Mouse (Mus musculus): ENCODE measurements around the gene Rpia. TPM values are rescaled to one million over a fixed set of nuclear protein-coding genes. Genes with fewer than 3 reads are reported as not detected.

Rpia gene
- polyA plus RNA-seq, 1 experiment from 2014 or later, result 2.3 TPM

- no peaks in the 10 kb centered on the region for H3K9me3 ChIP-seq
- H3K27me3 ChIP-seq (replicated peaks; ENCODE audit: low read depth, poor library complexity, severe bottlenecking), result no peaks in the 10 kb centered on the region
- H3K36me3 ChIP-seq (replicated peaks), result peaks cover 13% of the 10 kb centered on the region
- no peak for DNase-seq (ENCODE audit: low spot score)
- H3K4me1 ChIP-seq, result peaks cover 21% of the 10 kb centered on the region
- H3K27ac ChIP-seq (replicated peaks), result peak overlapping the region; percentile 89
- WGBS, result 47% methylated on average over 8 of the region's 8 CpGs
- H3K4me3 ChIP-seq, result peak overlapping the region; percentile 79
Observed at GRCm38 (mm10) chr6:70792644-70793043, 612 bp upstream of the Rpia start.

GRCm38 (mm10) chr6:70790852-70791761 lies 925 bp downstream of the Rpia start:
- Histone ChIP-seq H3K27ac (replicated peaks) (peak overlapping the region; percentile 89), H3K4me1 (peaks cover 26% of the 10 kb centered on the region), H3K9me3 (no peaks in the 10 kb centered on the region), H3K27me3 (replicated peaks; ENCODE audit: low read depth, poor library complexity, severe bottlenecking) (no peaks in the 10 kb centered on the region), H3K36me3 (replicated peaks) (peaks cover 13% of the 10 kb centered on the region), H3K4me3 (peak overlapping the region; percentile 79)
- WGBS, result 7% methylated on average over 18 of the region's 18 CpGs
- DNase-seq (ENCODE audit: low spot score), result peak; percentile 54

GRCm38 (mm10) chr6:70790034-70790650 lies 1.9 kb downstream of the Rpia start:
- 79% methylated on average over 9 of the region's 9 CpGs for WGBS
- no peaks in the 10 kb centered on the region for H3K9me3 ChIP-seq
- H3K36me3 ChIP-seq (replicated peaks), result peaks cover 15% of the 10 kb centered on the region
- no peak for DNase-seq (ENCODE audit: low spot score)
- H3K4me3 ChIP-seq, result peak overlapping the region; percentile 79
- no peaks in the 10 kb centered on the region for H3K27me3 ChIP-seq (replicated peaks; ENCODE audit: low read depth, poor library complexity, severe bottlenecking)
- no peak overlapping the region for H3K27ac ChIP-seq (replicated peaks)
- H3K4me1 ChIP-seq, result peaks cover 31% of the 10 kb centered on the region

- Histone ChIP-seq H3K27me3 (replicated peaks; ENCODE audit: low read depth, poor library complexity, severe bottlenecking) (no peaks in the 10 kb centered on the region), H3K27ac (replicated peaks) (no peak overlapping the region), H3K9me3 (no peaks in the 10 kb centered on the region), H3K4me3 (no peak overlapping the region), H3K4me1 (peaks cover 31% of the 10 kb centered on the region), H3K36me3 (replicated peaks) (peaks cover 20% of the 10 kb centered on the region)
- WGBS, result 91% methylated on average over 3 of the region's 3 CpGs
- DNase-seq (ENCODE audit: low spot score), result no peak
Observed at GRCm38 (mm10) chr6:70789134-70789533, 2.9 kb downstream of the Rpia start.

GRCm38 (mm10) chr6:70787524-70787923 lies 4.5 kb downstream of the Rpia start:
- no peaks in the 10 kb centered on the region for H3K27me3 ChIP-seq (replicated peaks; ENCODE audit: low read depth, poor library complexity, severe bottlenecking)
- H3K4me3 ChIP-seq, result no peak overlapping the region
- H3K4me1 ChIP-seq, result peaks cover 26% of the 10 kb centered on the region
- no peaks in the 10 kb centered on the region for H3K9me3 ChIP-seq
- DNase-seq (ENCODE audit: low spot score), result no peak
- peaks cover 31% of the 10 kb centered on the region for H3K36me3 ChIP-seq (replicated peaks)
- no peak overlapping the region for H3K27ac ChIP-seq (replicated peaks)
- 77% methylated on average over 2 of the region's 2 CpGs for WGBS

- no peak for DNase-seq (ENCODE audit: low spot score)
- Histone ChIP-seq H3K27me3 (replicated peaks; ENCODE audit: low read depth, poor library complexity, severe bottlenecking) (no peaks in the 10 kb centered on the region), H3K4me1 (peaks cover 19% of the 10 kb centered on the region), H3K36me3 (replicated peaks) (peaks cover 32% of the 10 kb centered on the region), H3K9me3 (no peaks in the 10 kb centered on the region), H3K27ac (replicated peaks) (no peak overlapping the region), H3K4me3 (no peak overlapping the region)
- 36% methylated on average over 3 of the region's 3 CpGs for WGBS
Observed at GRCm38 (mm10) chr6:70785852-70786251, 6.2 kb downstream of the Rpia start.

GRCm38 (mm10) chr6:70784811-70785210 lies 7.2 kb downstream of the Rpia start:
- Histone ChIP-seq H3K4me1 (peaks cover 9% of the 10 kb centered on the region), H3K27ac (replicated peaks) (no peak overlapping the region), H3K27me3 (replicated peaks; ENCODE audit: low read depth, poor library complexity, severe bottlenecking) (no peaks in the 10 kb centered on the region), H3K9me3 (no peaks in the 10 kb centered on the region), H3K36me3 (replicated peaks) (peaks cover 32% of the 10 kb centered on the region), H3K4me3 (no peak overlapping the region)
- WGBS, result 85% methylated on average over 3 of the region's 3 CpGs
- DNase-seq (ENCODE audit: low spot score), result no peak

- Histone ChIP-seq H3K4me1 (peaks cover 7% of the 10 kb centered on the region), H3K9me3 (no peaks in the 10 kb centered on the region), H3K4me3 (no peak overlapping the region), H3K27me3 (replicated peaks; ENCODE audit: low read depth, poor library complexity, severe bottlenecking) (no peaks in the 10 kb centered on the region), H3K36me3 (replicated peaks) (peaks cover 19% of the 10 kb centered on the region), H3K27ac (replicated peaks) (no peak overlapping the region)
- no peak for DNase-seq (ENCODE audit: low spot score)
- WGBS, result 89% methylated on average over 2 of the region's 2 CpGs
Observed at GRCm38 (mm10) chr6:70781336-70781735, 10.7 kb downstream of the Rpia start.

- no peak for DNase-seq (ENCODE audit: low spot score)
- no peaks in the 10 kb centered on the region for H3K27me3 ChIP-seq (replicated peaks; ENCODE audit: low read depth, poor library complexity, severe bottlenecking)
- WGBS, result 42% methylated on average over 2 of the region's 2 CpGs
Observed at GRCm38 (mm10) chr6:70774372-70774771, 17.7 kb downstream of the Rpia start.

GRCm38 (mm10) chr6:70773769-70774168 lies 18.3 kb downstream of the Rpia start:
- Histone ChIP-seq H3K4me1 (no peaks in the 10 kb centered on the region), H3K27ac (replicated peaks) (no peak overlapping the region), H3K27me3 (replicated peaks; ENCODE audit: low read depth, poor library complexity, severe bottlenecking) (no peaks in the 10 kb centered on the region), H3K4me3 (no peak overlapping the region), H3K9me3 (no peaks in the 10 kb centered on the region), H3K36me3 (replicated peaks) (peaks cover 57% of the 10 kb centered on the region)
- no peak for DNase-seq (ENCODE audit: low spot score)
- 81% methylated on average over 5 of the region's 5 CpGs for WGBS

More at GRCm38 (mm10) chr6:70774372-70774771, 17.7 kb downstream of the Rpia start:
- Histone ChIP-seq H3K27ac (replicated peaks) (no peak overlapping the region), H3K4me3 (no peak overlapping the region), H3K4me1 (no peaks in the 10 kb centered on the region), H3K9me3 (no peaks in the 10 kb centered on the region), H3K36me3 (replicated peaks) (peaks cover 54% of the 10 kb centered on the region)

GRCm38 (mm10) chr6:70768769-70769168 lies 23.3 kb downstream of the Rpia start:
- H3K4me3 ChIP-seq, result no peak overlapping the region
- no peaks in the 10 kb centered on the region for H3K9me3 ChIP-seq
- no peaks in the 10 kb centered on the region for H3K27me3 ChIP-seq (replicated peaks; ENCODE audit: low read depth, poor library complexity, severe bottlenecking)
- DNase-seq (ENCODE audit: low spot score), result peak; percentile 85
- peaks cover 80% of the 10 kb centered on the region for H3K36me3 ChIP-seq (replicated peaks)
- no peaks in the 10 kb centered on the region for H3K4me1 ChIP-seq
- no peak overlapping the region for H3K27ac ChIP-seq (replicated peaks)
- 30% methylated on average over 6 of the region's 6 CpGs for WGBS

- no peak for DNase-seq (ENCODE audit: low spot score)
- 87% methylated on average over 8 of the region's 8 CpGs for WGBS
- H3K27me3 ChIP-seq (replicated peaks; ENCODE audit: low read depth, poor library complexity, severe bottlenecking), result no peaks in the 10 kb centered on the region
- no peak overlapping the region for H3K27ac ChIP-seq (replicated peaks)
- H3K36me3 ChIP-seq (replicated peaks), result peaks cover 43% of the 10 kb centered on the region
- no peaks in the 10 kb centered on the region for H3K4me1 ChIP-seq
- H3K9me3 ChIP-seq, result no peaks in the 10 kb centered on the region
- no peak overlapping the region for H3K4me3 ChIP-seq
Observed at GRCm38 (mm10) chr6:70765076-70765475, 27.0 kb downstream of the Rpia start.

GRCm38 (mm10) chr6:70764551-70764950 lies 27.5 kb downstream of the Rpia start:
- DNase-seq (ENCODE audit: low spot score), result no peak
- Histone ChIP-seq H3K4me3 (no peak overlapping the region), H3K27ac (replicated peaks) (no peak overlapping the region), H3K36me3 (replicated peaks) (peaks cover 38% of the 10 kb centered on the region), H3K9me3 (no peaks in the 10 kb centered on the region), H3K27me3 (replicated peaks; ENCODE audit: low read depth, poor library complexity, severe bottlenecking) (no peaks in the 10 kb centered on the region), H3K4me1 (no peaks in the 10 kb centered on the region)
- 90% methylated on average over 5 of the region's 5 CpGs for WGBS
